In the genomic region with DNA sequence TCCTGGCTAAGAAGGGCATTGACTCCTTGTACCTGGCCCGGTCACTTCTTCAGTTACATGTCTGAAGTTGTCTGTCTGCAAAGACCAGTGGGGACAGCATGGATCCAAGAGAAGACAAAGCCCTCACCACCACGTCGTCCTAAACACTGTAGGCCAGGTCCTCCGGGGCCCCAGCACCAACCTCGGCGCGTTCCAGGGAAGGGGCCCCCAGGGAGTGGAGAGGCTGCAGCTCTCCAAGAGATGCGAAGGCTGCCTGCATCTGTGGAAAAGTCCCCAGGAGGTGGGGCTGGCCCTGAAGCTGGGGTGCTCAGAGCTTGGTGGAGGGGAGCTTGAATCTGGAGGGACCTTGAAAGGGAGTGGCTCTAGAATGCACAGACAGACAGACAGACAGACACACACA, we compare ENCODE assay signal across 26 mouse cellular contexts. TPM values are rescaled to one million over a fixed set of nuclear protein-coding genes. Genes with fewer than 3 reads are reported as not detected.
"Had no signal": no experiment of that assay in that cellular context is flagged by ENCODE, and none has a peak within 500 bp of the region (broad histone marks: within the 10 kb centered on the region; RNA-seq: fewer than 3 reads in every experiment).

No protein-coding gene starts in this region.

- H3K27me3 ChIP-seq: limb, embryonic 12.5 days; limb, embryonic 15.5 days had no signal

- H3K4me3 ChIP-seq: kidney, embryonic 15.5 days; limb, embryonic 12.5 days; limb, embryonic 15.5 days had no signal

- DNase-seq: kidney, adult 11 months; kidney, adult 8-10 months; kidney, postnatal 10 days; kidney, postnatal 36 days; layer of hippocampus, postnatal 36 days; left cerebral cortex, postnatal 4 days; lung, adult 2 months; lung, postnatal 14 days; lung, postnatal 4 days; midbrain, embryonic 14.5 days; thymus, adult 18-20 months had no signal

- H3K4me2 ChIP-seq: kidney, embryonic 15.5 days; limb, embryonic 12.5 days; limb, embryonic 15.5 days; midbrain, embryonic 11.5 days had no signal

- H3K27ac ChIP-seq: kidney, embryonic 15.5 days; limb, embryonic 12.5 days; limb, embryonic 15.5 days had no signal

- H3K9me3 ChIP-seq: kidney, embryonic 15.5 days; limb, embryonic 12.5 days; limb, embryonic 15.5 days had no signal

- H3K9ac ChIP-seq: kidney, embryonic 15.5 days; limb, embryonic 12.5 days; limb, embryonic 15.5 days had no signal

- H3K36me3 ChIP-seq: kidney, embryonic 15.5 days; limb, embryonic 12.5 days; limb, embryonic 15.5 days had no signal

RNA-seq across cellular contexts. Expression of gene Zdhhc19, which starts 10.2 kb away (rescaled TPM):
- total RNA-seq: layer of hippocampus, postnatal 10 days; layer of hippocampus, postnatal 36 days; left cerebral cortex, adult 8-10 months; left cerebral cortex, postnatal 14 days; left cerebral cortex, postnatal 4 days; megakaryocyte progenitor cell, adult 5-6 weeks; midbrain, postnatal 0 days had no signal
- polyA plus RNA-seq: kidney, embryonic 15.5 days; limb, embryonic 12.5 days; limb, embryonic 15.5 days; lung, adult 2 months; lung, embryonic 16.5 days; midbrain, embryonic 11.5 days; midbrain, embryonic 14.5 days; neural tube, embryonic 11.5 days; neural tube, embryonic 14.5 days; spleen, adult 2 months; urinary bladder, adult 2 months had no signal

RNA-seq across cellular contexts. Expression of gene Slc51a, which starts 18.6 kb away (rescaled TPM):
- total RNA-seq: layer of hippocampus, adult 8-10 months; layer of hippocampus, postnatal 10 days; layer of hippocampus, postnatal 36 days; left cerebral cortex, adult 8-10 months; left cerebral cortex, postnatal 14 days; left cerebral cortex, postnatal 4 days; midbrain, postnatal 0 days had no signal
- polyA plus RNA-seq: midbrain, embryonic 14.5 days; spleen, adult 2 months; urinary bladder, adult 2 months had no signal
